Mouse (Mus musculus) left cerebral cortex, postnatal 10 days (tissue): ENCODE results near the gene Pitpna. TPM values are rescaled to one million over a fixed set of nuclear protein-coding genes. Genes with fewer than 3 reads are reported as not detected.

Source experiments
- DNase-seq, 2 experiments: peaks; one replicate each; pipeline ENCODE4 v3.0.0; 2021 to 2022; ENCODE audit warnings: low spot score in 2 of 2, mixed read lengths in 1 of 2; ENCODE audit errors: extremely low spot score in 1 of 2
- intact Hi-C: fragments of 180-260 bp; cut with DNase I; formaldehyde crosslinking; loops from one replicate; pipeline ENCODE4 v1.15.1; 2025
- total RNA-seq, 2 experiments: library from RNA; stranded (reverse); gene quantifications; 2 replicates each; pipeline ENCODE4 v1.2.3; 2021

Gene Pitpna
- total RNA-seq, 2 experiments from 2014 or later, result 312 to 326 TPM

DNA sequence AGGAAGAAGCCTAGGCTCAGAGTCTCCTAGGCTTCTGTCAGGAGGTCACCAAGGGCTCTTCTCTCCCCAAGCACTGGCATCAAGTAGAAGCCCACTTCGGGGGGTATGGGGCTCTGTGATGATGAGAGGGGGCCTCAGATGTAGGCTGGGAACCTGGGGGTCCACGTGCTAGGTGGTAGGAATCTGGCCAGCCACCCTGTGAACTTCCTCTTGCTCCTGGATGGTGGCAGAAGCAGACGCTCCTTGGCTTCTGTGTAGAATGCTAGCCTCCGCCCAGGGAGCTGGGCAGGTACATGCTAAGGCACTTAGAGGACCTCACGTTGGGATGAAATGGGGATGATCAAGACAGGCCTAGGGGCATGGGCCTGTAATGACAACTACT is 26.5 kb upstream of the Pitpna start:
- no peak for DNase-seq
- intact Hi-C loops, result no loop called here

DNA sequence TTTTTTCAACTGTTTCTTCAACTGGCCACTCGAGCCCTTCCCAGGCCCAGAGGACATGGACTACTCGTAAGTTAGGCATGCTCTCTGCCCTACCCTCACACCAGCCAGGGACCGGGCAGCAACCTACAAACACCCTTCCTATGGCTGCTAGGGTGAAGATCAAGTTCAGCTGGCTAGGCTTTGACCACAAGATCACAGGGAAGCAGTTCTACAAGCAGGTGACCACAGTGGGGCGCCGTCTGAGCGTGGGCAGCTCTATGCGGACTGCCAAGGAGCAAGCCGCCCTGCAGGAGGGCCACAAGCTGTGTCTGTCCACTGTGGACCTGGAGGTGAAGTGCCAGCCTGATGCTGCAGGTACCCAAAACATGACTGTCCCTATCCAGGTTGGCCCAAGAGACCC is 25.1 kb upstream of the Pitpna start:
- intact Hi-C loops, result no loop called here
- no peak for DNase-seq

DNA sequence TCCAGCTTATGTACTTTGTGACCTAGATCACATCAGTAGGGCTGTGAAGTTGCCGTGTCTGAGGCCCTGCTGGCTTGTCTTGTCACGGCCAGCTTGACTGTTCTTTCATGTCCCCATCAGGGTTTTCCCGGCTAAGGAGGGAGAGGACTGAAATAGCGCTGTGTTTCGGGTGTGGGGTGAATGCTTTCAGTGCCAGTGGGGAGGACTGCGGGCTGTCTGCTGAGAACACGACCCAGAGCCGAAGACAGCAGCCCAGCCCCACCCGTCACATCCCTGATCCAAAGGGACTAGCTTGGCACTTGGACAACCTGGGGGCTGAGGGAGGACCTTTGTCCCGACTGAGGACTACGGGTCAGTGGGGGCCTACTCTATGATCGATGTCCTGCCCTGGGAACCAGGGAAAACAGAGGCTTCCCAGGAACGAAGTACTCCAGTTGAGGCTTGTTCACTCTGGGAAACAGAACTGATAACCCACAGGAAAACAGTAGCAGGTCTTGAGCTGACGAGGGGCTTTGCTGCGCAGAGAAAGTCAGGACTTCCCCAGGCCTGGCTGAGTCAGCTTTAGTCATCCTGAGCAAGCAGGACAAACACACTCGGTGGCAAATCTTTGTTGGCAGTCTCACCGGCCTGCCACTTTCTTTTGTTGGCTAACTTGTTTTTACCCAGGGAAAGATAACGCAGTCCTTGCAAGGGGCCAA is 23.9 kb upstream of the Pitpna start:
- intact Hi-C loops, result no loop called here
- no peak for DNase-seq

DNA sequence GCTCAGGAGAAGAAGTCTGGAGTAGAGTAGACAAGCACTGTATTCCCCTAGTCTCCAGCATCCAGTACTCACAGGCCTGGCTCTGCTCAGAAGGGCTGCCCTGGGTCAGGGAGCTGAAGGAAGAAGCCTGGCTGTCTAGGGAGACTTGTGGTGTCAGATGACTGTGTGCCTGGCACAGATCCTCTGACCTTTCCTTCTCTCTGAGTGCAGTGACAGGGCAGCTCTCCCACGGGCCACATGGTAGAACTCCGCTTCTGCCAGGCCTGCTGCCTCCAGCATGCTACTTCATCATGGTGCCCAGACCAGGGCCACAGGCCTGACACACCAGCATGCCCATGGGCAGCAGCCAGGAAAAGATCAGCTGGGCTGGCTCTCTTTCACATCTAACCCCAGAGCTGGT is 22.0 kb upstream of the Pitpna start:
- intact Hi-C loops, result no loop called here
- no peak for DNase-seq

DNA sequence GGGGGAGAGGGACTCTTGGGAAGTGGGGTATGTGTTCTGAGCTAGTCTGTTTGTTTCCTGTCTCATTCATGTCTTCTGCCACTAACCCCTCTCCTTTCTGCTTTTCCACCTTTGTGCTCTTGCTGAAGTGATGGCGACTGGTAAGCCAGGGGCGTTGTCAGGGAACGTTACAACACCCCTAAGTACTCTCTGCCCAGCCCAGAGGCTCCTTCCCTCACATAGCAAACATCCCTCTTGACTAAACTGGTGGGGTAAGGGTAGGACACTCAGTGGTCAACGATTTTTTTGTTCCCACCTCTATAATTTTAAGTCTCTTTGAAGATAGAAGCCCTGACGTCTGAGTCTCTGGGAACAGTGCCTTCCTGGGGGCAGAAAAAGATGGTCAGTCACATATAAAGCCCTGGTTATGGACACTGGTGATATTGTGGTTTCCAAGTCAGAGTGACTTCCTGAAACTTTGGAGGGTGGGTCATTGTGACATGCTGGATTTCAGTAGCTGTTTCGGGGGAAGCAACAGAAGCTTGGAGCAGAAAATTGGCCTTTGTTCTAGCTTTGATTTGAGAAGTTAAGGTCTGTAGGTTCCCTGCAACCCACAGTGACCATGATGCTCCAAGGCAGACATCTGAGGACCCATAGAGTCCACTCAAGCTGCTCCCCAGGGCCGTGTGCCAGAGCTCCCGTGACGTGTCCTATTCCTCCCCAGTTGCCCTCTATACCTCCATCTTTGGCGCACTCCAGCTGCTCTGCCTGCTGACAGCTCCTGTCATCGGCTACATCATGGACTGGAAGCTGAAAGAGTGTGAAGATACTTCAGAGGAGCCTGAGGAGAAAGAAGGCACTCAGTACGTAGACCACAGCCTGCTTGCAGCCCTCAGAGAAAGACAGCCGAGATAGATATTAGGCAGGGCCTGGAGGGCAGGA is 21.4 kb upstream of the Pitpna start:
- DNase-seq, result no peak
- intact Hi-C loops, result no loop called here

DNA sequence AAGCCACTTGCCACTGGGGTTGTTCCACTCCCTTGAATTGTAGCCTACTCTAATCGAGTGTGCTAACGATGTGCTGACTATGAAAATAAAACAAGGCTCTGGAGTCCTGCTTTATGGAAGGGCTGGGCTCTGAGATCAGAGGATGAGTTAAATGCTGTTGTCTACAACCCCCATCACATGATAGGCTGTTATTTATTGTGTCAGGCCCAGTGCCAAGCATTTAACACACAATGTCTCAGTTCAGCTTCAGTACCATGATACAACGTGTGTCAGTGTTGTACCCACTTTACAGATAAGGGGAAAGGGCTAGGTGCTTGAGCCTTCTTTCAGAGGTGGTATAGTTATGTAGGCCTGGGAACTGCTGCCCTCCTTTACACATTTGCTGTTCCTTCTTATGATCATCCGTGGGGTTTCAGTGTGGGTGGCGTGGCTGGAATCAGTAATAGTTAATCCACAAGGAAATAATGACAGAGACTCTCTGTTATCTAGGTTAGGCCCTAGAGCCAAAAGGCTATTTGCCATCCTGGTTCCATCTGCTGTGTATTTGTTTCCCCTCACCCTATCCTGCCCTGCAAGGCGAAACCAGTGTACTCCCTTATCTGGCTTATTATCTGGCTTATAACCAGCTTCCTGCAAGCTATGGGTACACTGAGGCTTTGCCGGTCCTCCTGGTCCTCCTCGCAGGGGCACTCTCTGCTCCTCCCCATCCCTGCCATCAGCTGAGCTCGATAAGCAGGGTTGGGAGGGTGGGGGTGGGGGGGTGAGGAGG is 20.4 kb upstream of the Pitpna start:
- intact Hi-C loops, result no loop called here
- DNase-seq, result no peak

DNA sequence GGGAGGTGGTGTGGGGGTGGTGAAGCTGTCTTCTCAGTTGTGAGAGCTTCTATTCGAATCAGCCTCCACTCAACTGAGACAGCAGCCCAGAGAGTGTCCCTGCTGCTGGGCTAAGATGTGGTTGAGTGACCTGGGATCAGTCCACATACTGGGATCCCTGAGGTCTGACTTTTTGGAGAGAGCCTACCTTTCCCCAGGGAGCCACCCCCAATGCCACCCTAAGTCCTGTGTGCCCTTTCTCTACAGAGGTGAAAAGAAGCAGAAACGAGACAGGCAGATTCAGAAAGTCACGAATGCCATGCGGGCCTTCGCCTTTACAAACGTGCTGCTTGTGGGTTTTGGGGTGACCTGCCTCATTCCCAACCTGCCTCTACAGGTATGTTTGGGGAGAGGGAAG is 19.8 kb upstream of the Pitpna start:
- DNase-seq, result no peak
- intact Hi-C loops, result no loop called here

DNA sequence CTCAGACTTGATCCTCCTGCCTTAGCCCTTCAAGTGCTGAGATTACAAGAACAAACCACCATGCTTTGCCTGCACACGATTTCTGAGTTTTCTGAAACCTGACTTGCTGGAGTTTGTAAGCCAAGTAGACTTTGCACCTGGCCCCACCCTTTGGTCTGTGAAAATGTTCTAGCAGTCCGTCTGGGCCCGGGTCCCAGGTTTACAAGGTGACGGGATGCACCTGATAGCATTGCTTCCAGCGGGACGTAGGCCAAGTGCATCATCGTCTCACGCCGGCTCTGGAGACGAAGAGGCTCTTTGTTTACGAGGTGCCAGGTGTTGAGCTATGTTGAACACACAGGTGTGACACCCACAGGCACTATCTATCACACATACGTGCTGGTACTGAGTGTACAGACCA is 18.9 kb upstream of the Pitpna start:
- intact Hi-C loops, result no loop called here
- DNase-seq, result no peak

DNA sequence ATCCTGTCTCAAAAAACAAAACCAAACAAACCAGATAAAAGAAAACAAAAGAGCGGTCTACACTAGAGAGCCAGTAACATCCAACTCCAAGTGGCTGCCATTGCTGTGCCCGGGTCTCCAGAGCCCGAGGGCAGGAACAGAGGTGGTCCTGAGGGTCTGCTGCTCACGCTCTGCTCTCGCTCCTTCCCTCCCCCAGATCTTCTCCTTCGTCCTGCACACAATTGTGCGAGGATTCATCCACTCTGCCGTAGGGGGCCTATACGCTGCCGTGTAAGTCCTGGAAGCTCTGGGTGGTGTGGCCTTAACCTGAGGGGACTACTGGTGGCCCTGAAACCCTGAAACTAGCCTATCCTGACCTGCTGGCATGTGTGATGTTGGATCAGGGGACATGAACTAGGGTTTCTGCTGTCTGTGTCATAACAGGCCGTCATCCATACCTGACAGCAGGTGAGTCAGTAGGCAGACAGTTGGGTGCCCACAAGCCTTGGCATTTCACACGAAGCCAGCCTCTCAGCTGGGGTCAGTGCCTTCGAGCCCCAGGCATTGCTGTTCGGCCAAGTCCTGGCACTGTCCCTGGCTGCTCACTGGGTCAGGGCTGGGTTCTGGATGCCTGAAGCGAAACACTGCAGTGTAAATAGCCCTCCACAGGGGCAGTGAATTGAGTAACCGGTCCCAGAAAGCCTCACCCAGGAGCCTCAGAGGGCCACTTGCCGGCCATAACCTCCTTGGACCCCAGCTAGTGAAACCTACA is 17.3 kb upstream of the Pitpna start:
- DNase-seq, result no peak
- intact Hi-C loops, result no loop called here

DNA sequence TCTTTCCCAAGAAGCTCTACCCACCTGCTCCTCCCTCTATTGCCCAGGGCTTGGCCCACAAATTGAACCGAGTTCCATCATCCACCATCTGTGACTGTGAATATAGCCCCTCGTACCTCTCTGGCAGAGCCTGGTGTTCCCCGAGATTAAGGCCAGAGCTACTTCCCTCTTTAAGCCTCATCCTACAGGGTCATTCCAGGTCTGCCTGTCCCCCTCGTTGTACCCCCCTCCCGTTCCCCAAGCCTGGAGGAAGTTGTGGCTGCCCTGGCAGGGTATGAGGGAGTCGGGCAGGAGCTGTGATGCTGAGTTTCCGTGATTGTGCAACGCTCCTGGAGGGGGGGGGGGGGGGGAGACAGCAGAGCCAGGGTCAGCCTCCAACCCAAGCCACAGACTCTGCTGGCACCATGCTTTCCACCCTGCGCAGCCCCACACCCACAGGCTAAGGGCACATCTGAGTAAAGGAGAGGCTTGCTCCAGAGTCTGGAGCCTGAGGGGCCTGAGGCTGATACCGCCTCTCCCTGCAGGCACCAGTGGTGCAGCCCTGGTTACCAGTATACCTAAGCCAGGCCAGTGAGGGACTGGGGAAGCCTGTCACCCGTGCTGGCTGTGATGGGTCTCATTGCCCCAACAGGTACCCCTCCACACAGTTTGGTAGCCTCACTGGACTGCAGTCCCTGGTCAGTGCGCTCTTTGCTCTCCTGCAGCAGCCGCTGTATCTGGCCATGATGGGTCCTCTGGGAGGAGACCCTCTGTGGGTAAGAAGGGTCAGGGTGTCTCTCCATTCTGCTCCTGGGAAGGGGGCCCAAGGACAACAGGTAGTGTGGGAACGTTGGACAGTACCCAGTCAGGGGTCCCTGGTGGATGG is 16.5 kb upstream of the Pitpna start:
- DNase-seq, result no peak
- intact Hi-C loops, result no loop called here

DNA sequence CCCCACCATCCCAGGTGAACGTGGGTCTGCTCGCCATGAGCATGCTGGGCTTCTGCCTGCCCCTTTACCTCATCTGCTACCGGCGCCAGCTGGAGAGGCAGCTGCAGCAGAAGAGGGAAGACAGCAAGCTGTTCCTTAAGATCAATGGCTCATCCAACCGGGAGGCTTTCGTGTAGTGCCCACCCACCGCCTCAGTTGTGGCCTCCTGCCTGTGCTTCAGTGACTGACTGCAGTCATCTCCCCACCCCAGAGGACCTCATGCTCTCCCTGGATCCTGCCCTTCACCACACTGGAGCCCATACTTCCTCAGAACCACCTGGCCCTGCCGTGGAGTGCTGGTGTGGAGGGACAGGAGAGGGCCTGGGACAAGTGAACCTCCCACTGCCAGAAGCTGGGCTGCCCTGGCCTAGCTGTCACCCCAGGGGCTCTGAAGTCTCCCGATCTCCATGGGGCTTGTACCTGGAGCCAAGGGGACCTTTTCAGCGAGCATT is 15.6 kb upstream of the Pitpna start:
- DNase-seq, result peak in 1 of 2 experiments; percentile 55
- intact Hi-C loops, result loop anchor here (1.0 kb wide), 1 partner anchor 42 kb away; no protein-coding TSS in a partner anchor

DNA sequence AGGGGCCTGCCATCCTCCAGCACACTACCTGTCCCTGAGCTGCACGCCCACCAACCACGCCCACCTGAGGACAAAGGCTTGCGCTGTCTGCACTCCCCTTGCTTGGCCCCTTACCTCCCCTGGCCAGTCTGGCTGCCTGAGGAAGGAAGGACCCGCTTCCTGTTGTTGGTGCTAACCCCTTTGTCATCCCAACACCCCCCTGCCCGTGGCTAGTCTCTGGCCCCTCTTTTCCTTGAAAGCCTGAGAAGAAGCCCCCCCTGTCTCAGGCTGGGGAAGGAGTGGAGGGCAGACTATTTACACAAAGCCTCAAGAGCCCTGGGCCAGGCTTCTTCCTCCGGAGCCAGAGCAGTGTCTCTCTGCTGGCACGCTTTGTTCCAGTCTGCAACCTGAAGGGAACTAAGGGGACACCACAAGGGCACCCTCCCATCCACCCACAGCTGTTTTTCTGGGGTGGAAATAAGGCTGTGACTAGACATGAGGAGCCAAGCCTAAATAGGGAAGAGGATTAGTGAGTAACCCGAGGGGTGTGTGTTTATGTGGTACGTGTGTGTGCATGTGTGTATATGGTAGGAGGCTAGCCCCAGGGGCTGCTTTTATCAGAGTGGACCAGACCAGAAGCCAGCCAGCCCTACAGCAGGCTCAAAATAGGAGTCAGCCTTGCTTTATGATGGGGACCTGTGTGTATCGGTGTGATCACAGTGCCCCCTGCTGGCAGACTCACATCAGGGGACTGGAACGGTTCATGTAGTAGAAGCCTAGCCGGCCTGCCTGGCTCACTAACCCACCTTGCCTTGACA is 14.8 kb upstream of the Pitpna start:
- intact Hi-C loops, result loop anchor here (1.0 kb wide), 1 partner anchor 43 kb away; no protein-coding TSS in a partner anchor
- DNase-seq, result peak; percentile 91 to 93

DNA sequence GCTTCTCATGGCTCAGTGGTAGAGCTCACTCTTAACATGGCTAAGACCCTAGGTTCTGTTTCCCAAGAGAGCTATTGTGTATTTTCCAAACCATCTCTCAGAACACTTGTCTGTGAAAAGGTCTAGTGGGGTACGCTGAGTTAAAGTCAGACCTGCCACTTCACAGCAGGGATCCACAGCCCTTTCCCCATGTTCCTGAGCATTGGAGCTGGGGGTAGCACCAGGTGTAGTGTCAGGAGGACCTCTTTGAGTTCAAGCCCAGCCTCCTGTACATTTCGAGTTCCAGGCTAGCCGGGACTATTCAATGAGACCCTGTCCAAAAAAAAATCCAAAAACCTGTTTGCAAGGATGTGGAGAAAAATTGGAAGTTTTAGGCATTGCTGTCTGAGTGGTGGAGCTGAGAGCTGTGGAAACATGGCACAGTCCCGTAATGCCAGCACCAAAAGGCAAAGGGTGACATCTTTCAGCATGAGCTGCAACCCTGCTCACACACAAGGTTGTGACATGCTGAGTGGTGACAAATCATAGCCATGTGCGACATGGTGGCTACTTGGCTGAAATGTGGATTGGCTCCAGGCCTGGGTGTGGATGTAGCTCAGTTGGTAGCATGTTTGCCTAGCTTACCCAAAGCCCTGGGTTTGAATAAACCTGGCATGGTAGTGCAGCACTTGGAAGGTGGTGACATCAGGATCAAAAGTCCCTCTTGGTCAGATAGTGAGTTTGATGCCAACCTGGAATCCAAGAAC is 13.3 kb upstream of the Pitpna start:
- intact Hi-C loops, result no loop called here
- no peak for DNase-seq

DNA sequence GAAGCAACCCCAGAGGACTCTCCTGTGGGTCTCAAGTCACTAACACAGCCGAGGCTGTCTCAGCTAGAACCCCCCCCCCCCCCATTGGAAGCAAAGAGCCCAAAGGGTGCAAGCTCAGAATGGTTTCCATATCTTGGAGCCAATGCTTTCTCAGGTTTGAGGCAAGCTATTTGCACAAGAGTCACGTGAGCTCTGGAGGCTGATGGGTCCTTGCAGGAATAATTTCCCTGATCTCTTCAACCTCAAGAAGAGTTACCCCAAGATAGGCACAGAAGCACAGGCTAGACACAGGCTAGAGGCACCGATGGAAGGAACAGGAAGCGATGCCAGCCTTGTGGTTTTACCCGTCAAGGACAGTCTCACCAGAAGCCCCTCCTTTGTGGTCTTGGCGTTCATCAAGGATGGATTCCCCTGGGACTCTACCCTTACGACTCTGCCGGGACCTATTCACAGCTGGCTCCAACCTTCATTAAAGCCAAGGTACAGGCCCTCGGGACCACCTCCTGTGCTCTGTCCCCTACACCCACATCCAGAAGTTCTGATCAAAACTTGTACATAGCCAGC is 12.3 kb upstream of the Pitpna start:
- intact Hi-C loops, result no loop called here

DNA sequence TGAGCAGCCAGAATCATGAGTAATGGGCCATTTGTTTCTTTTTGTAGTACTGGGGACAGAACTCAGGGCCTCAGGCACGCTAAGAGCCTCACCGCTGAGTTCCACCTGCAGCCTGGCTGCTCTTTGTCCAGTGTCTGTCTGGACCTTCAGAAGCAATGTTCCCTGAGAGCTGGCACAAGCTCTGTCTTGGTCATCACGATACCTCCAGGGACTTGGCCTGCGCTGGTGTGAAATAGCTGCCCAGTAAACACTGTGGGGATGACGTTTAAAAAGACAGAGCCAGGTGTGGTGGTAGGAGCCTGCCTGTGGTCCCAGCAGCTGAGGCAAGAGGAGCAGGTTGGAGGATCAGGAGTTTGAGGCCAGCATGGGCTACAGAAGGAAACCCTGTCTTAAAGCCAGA is 9.3 kb upstream of the Pitpna start:
- intact Hi-C loops, result no loop called here
- no peak for DNase-seq

More for the DNA sequence above, 12.3 kb upstream of the Pitpna start:
- no peak for DNase-seq

DNA sequence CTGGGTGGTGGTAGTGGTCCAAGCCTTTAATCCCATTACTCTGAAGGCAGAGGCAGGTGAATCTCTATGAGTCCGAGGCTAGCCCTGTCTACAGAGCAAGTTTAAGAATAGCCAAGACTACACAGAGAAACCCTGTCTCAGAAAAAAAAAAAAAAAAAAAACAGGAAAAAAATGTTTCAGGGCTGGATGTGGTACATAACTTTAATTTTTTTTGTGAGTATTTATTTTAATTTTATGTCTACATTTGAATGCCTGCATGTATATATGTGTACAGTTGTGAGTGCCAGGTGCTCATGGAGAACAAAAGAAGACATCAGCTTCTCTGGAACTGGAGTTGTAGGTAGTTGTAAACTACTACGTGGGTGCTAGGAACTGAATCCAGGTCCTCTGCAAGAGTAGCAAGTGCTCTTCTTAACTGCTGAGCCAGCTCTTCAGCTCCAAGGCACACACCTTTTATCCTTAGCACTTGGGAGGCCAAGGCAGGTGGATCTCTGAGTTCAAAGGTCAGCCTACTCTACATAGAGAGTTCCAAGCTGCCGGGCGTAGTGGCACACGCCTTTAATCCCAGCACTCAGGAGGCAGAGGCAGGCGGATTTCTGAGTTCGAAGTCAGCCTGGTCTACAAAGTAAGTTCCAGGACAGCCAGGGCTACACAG is 6.3 kb upstream of the Pitpna start:
- intact Hi-C loops, result no loop called here
- no peak for DNase-seq
